In genomic region chr10:20975963-20976362, GRCm38 (mm10) we compare ENCODE assay signal across 20 mouse cellular contexts. TPM values are rescaled to one million over a fixed set of nuclear protein-coding genes. Genes with fewer than 3 reads are reported as not detected.
DNase-seq lines count a peak whose midpoint lies in the region; ATAC-seq and TF ChIP-seq lines count a peak whose summit lies in the region.
"Had no signal": no experiment of that assay in that cellular context is flagged by ENCODE, and none has a peak within 500 bp of the region (broad histone marks: within the 10 kb centered on the region; RNA-seq: fewer than 3 reads in every experiment).

No protein-coding gene starts in this region.

- H3K9me3 ChIP-seq in intestine, postnatal 0 days (ENCODE audit: control insufficient read depth) = no peaks in the 10 kb centered on the region
- no peaks in the 10 kb centered on the region for H3K9me3 ChIP-seq in intestine, embryonic 16.5 days (ENCODE audit: control insufficient read depth, low read length)
- H3K9me3 ChIP-seq in midbrain, embryonic 14.5 days (ENCODE audit: control insufficient read depth, low read length) = no peaks in the 10 kb centered on the region
- no peaks in the 10 kb centered on the region for H3K9me3 ChIP-seq in midbrain, embryonic 10.5 days (replicated peaks)
- no peaks in the 10 kb centered on the region for H3K9me3 ChIP-seq in forebrain, embryonic 12.5 days
- H3K9me3 ChIP-seq: midbrain, embryonic 12.5 days; neural tube, embryonic 15.5 days had no signal

- no peak for ATAC-seq in intestine, postnatal 0 days
- ATAC-seq in intestine, embryonic 16.5 days = no peak
- ATAC-seq in midbrain, embryonic 14.5 days (ENCODE audit: low FRiP score, low TSS enrichment) = no peak
- no peak for ATAC-seq in forebrain, embryonic 12.5 days (ENCODE audit: low FRiP score)

- H3K27me3 ChIP-seq in intestine, postnatal 0 days (replicated peaks; ENCODE audit: control insufficient read depth, insufficient read depth, low read length) = no peaks in the 10 kb centered on the region
- no peaks in the 10 kb centered on the region for H3K27me3 ChIP-seq in intestine, embryonic 16.5 days (replicated peaks; ENCODE audit: control insufficient read depth, insufficient read depth, low read length)
- no peaks in the 10 kb centered on the region for H3K27me3 ChIP-seq in midbrain, embryonic 14.5 days (ENCODE audit: control insufficient read depth, insufficient read depth, low read length)
- no peaks in the 10 kb centered on the region for H3K27me3 ChIP-seq in midbrain, embryonic 10.5 days (ENCODE audit: low read depth, poor library complexity, severe bottlenecking)
- H3K27me3 ChIP-seq in splenic B cell, adult 2 months (ENCODE audit: control insufficient read depth, insufficient read depth, low read length, poor library complexity, severe bottlenecking) = no peaks in the 10 kb centered on the region
- H3K27me3 ChIP-seq in forebrain, embryonic 12.5 days = no peaks in the 10 kb centered on the region
- H3K27me3 ChIP-seq: midbrain, embryonic 12.5 days; neural tube, embryonic 15.5 days had no signal

- H3K36me3 ChIP-seq in intestine, postnatal 0 days (ENCODE audit: control insufficient read depth, insufficient read depth) = no peaks in the 10 kb centered on the region
- no peaks in the 10 kb centered on the region for H3K36me3 ChIP-seq in intestine, embryonic 16.5 days (ENCODE audit: control insufficient read depth, insufficient read depth, low read length)
- H3K36me3 ChIP-seq in midbrain, embryonic 14.5 days (ENCODE audit: control insufficient read depth, insufficient read depth, low read length) = peaks cover 33% of the 10 kb centered on the region
- H3K36me3 ChIP-seq in midbrain, embryonic 10.5 days = peaks cover 45% of the 10 kb centered on the region
- no peaks in the 10 kb centered on the region for H3K36me3 ChIP-seq in splenic B cell, adult 2 months (ENCODE audit: control insufficient read depth, insufficient read depth, low read length, poor library complexity, severe bottlenecking)
- H3K36me3 ChIP-seq in forebrain, embryonic 12.5 days (replicated peaks) = peaks cover 16% of the 10 kb centered on the region

- WGBS in intestine, postnatal 0 days = 81% methylated on average over 3 of the region's 3 CpGs
- 71% methylated on average over 3 of the region's 3 CpGs for WGBS in intestine, embryonic 16.5 days
- WGBS in midbrain, embryonic 14.5 days = 72% methylated on average over 3 of the region's 3 CpGs
- 69% methylated on average over 3 of the region's 3 CpGs for WGBS in midbrain, embryonic 10.5 days
- WGBS in forebrain, embryonic 12.5 days = 77% methylated on average over 3 of the region's 3 CpGs

- peak; percentile 70 for TF ChIP-seq CTCF in intestine, postnatal 0 days (IDR thresholded peaks at IDR 0.05; ENCODE audit: low read depth)

- no peaks in the 10 kb centered on the region for H3K4me1 ChIP-seq in intestine, postnatal 0 days (replicated peaks; ENCODE audit: control insufficient read depth, insufficient read depth, low read length)
- H3K4me1 ChIP-seq in intestine, embryonic 16.5 days (ENCODE audit: control insufficient read depth, insufficient read depth, low read length) = no peaks in the 10 kb centered on the region
- no peaks in the 10 kb centered on the region for H3K4me1 ChIP-seq in midbrain, embryonic 14.5 days (ENCODE audit: control insufficient read depth, insufficient read depth, low read length)
- no peaks in the 10 kb centered on the region for H3K4me1 ChIP-seq in midbrain, embryonic 10.5 days
- no peaks in the 10 kb centered on the region for H3K4me1 ChIP-seq in forebrain, embryonic 12.5 days
- H3K4me1 ChIP-seq: midbrain, embryonic 12.5 days; neural tube, embryonic 15.5 days had no signal

- H3K27ac ChIP-seq in intestine, postnatal 0 days (ENCODE audit: low read depth, low read length) = no peak overlapping the region
- no peak overlapping the region for H3K27ac ChIP-seq in intestine, embryonic 16.5 days (ENCODE audit: low read length)
- H3K27ac ChIP-seq in midbrain, embryonic 14.5 days (replicated peaks; ENCODE audit: low read depth, low read length) = no peak overlapping the region
- no peak overlapping the region for H3K27ac ChIP-seq in midbrain, embryonic 10.5 days (replicated peaks)
- no peak overlapping the region for H3K27ac ChIP-seq in forebrain, embryonic 12.5 days
- H3K27ac ChIP-seq: hindbrain, embryonic 14.5 days; midbrain, embryonic 12.5 days; neural tube, embryonic 15.5 days had no signal

- peak; percentile 31 for DNase-seq in midbrain, embryonic 14.5 days
- DNase-seq in midbrain, embryonic 10.5 days (ENCODE audit: low spot score) = no peak
- peak; percentile 54 for DNase-seq in NIH3T3 (ENCODE audit: low read depth)
- peak; percentile 13 for DNase-seq in splenic B cell, adult 2 months (ENCODE audit: low read depth, low spot score)
- no peak for DNase-seq in ovary, adult 18-20 months (ENCODE audit: low spot score)
- DNase-seq: cerebellum, postnatal 14 days; gastrocnemius, postnatal 10 days; heart, postnatal 10 days; kidney, adult 18-20 months; kidney, postnatal 36 days; lung, postnatal 10 days had no signal

- no peak overlapping the region for H3K4me2 ChIP-seq in intestine, postnatal 0 days (replicated peaks; ENCODE audit: low read depth)
- H3K4me2 ChIP-seq in intestine, embryonic 16.5 days (ENCODE audit: low read depth, low read length) = no peak overlapping the region
- H3K4me2 ChIP-seq in midbrain, embryonic 14.5 days (ENCODE audit: low read length) = no peak overlapping the region
- H3K4me2 ChIP-seq in forebrain, embryonic 12.5 days = no peak overlapping the region
- H3K4me2 ChIP-seq: hindbrain, embryonic 14.5 days; liver, embryonic 11.5 days; midbrain, embryonic 12.5 days; neural tube, embryonic 15.5 days had no signal

- no peak overlapping the region for H3K4me3 ChIP-seq in intestine, postnatal 0 days (ENCODE audit: low read depth, low read length)
- H3K4me3 ChIP-seq in intestine, embryonic 16.5 days (ENCODE audit: low read length) = no peak overlapping the region
- no peak overlapping the region for H3K4me3 ChIP-seq in midbrain, embryonic 14.5 days (replicated peaks; ENCODE audit: low read depth, low read length)
- no peak overlapping the region for H3K4me3 ChIP-seq in midbrain, embryonic 10.5 days
- H3K4me3 ChIP-seq in forebrain, embryonic 12.5 days (replicated peaks) = no peak overlapping the region
- H3K4me3 ChIP-seq: erythroblast, embryonic 14.5 days; midbrain, embryonic 12.5 days; myocyte; neural tube, embryonic 15.5 days had no signal

- H3K9ac ChIP-seq in intestine, postnatal 0 days (ENCODE audit: low read depth, low read length) = no peak overlapping the region
- no peak overlapping the region for H3K9ac ChIP-seq in intestine, embryonic 16.5 days (ENCODE audit: low read depth, low read length)
- H3K9ac ChIP-seq in midbrain, embryonic 14.5 days (replicated peaks; ENCODE audit: low read length) = no peak overlapping the region
- no peak overlapping the region for H3K9ac ChIP-seq in forebrain, embryonic 12.5 days
- H3K9ac ChIP-seq: hindbrain, embryonic 14.5 days; midbrain, embryonic 12.5 days; neural tube, embryonic 15.5 days had no signal

RNA-seq across cellular contexts. Expression of gene Ahi1, which starts 23.6 kb away (rescaled TPM):
- polyA plus RNA-seq in intestine, postnatal 0 days (2015; fragmentation: Nextera tagmentation; extraction: Ambion mirVana) = 3.6 and 4.2 TPM in 2 replicates
- 5.0 and 5.8 TPM in 2 replicates for polyA plus RNA-seq in intestine, embryonic 16.5 days (2015; fragmentation: Nextera tagmentation; extraction: Ambion mirVana)
- polyA plus RNA-seq in midbrain, embryonic 14.5 days (2014; fragmentation: Nextera tagmentation; extraction: Ambion mirVana) = 113 and 117 TPM in 2 replicates
- polyA plus RNA-seq in midbrain, embryonic 10.5 days (2016; fragmentation: Nextera tagmentation; extraction: Ambion mirVana) = 17.8 and 21.0 TPM in 2 replicates
- polyA plus RNA-seq in forebrain, embryonic 12.5 days (2016; fragmentation: Nextera tagmentation; extraction: Ambion mirVana) = 32.4 and 36.1 TPM in 2 replicates

Comparison
In these comparisons a context has a peak if more than half of its experiments do, and no peak if none do; other contexts are left out.
1. DNase-seq: peak in midbrain, embryonic 14.5 days (single experiment), NIH3T3 (single experiment) and splenic B cell, adult 2 months (single experiment); none in midbrain, embryonic 10.5 days (single experiment) and ovary, adult 18-20 months (single experiment).